Mouse (Mus musculus): ENCODE data around the gene Runx1.

Gene Runx1

GRCm38 (mm10) chr16:92615234-92615799 lies 210.6 kb downstream of the Runx1 start:
- DNase-seq (ENCODE audit: low read depth, low spot score), result no peak

- DNase-seq (ENCODE audit: low read depth, low spot score), result no peak
Observed at GRCm38 (mm10) chr16:92612546-92612945, 213.4 kb downstream of the Runx1 start.

- DNase-seq (ENCODE audit: low read depth, low spot score), result no peak
Observed at GRCm38 (mm10) chr16:92611641-92612149, 214.3 kb downstream of the Runx1 start.

GRCm38 (mm10) chr16:92610464-92610863 lies 215.5 kb downstream of the Runx1 start:
- DNase-seq (ENCODE audit: low read depth, low spot score), result no peak

- peak; percentile 83 for DNase-seq (ENCODE audit: low read depth, low spot score)
Observed at GRCm38 (mm10) chr16:92609717-92610077, 216.3 kb downstream of the Runx1 start.

- DNase-seq (ENCODE audit: low read depth, low spot score), result peak; percentile 93
Observed at GRCm38 (mm10) chr16:92609006-92609716, 216.8 kb downstream of the Runx1 start.

- DNase-seq (ENCODE audit: low read depth, low spot score), result peak; percentile 85
Observed at GRCm38 (mm10) chr16:92608180-92608960, 217.6 kb downstream of the Runx1 start.

GRCm38 (mm10) chr16:92606491-92606965 lies 219.4 kb downstream of the Runx1 start:
- no peak for DNase-seq (ENCODE audit: low read depth, low spot score)

GRCm38 (mm10) chr16:92605606-92606490 lies 220.1 kb downstream of the Runx1 start:
- no peak for DNase-seq (ENCODE audit: low read depth, low spot score)

GRCm38 (mm10) chr16:92602504-92602903 lies 223.4 kb downstream of the Runx1 start:
- DNase-seq (ENCODE audit: low read depth, low spot score), result no peak

- DNase-seq (ENCODE audit: low read depth, low spot score), result no peak
Observed at GRCm38 (mm10) chr16:92601270-92601826, 224.6 kb downstream of the Runx1 start.

GRCm38 (mm10) chr16:92599451-92599850 lies 226.5 kb downstream of the Runx1 start:
- DNase-seq (ENCODE audit: low read depth, low spot score), result no peak

GRCm38 (mm10) chr16:92597655-92598054 lies 228.3 kb downstream of the Runx1 start:
- no peak for DNase-seq (ENCODE audit: low read depth, low spot score)

- no peak for DNase-seq (ENCODE audit: low read depth, low spot score)
Observed at GRCm38 (mm10) chr16:92592207-92592606, 233.7 kb downstream of the Runx1 start.

- no peak for DNase-seq (ENCODE audit: low read depth, low spot score)
Observed at GRCm38 (mm10) chr16:92591783-92592182, 234.2 kb downstream of the Runx1 start.

GRCm38 (mm10) chr16:92587836-92588235 lies 238.1 kb downstream of the Runx1 start:
- DNase-seq (ENCODE audit: low read depth, low spot score), result no peak

- DNase-seq (ENCODE audit: low read depth, low spot score), result no peak
Observed at GRCm38 (mm10) chr16:92581767-92582166, 244.2 kb downstream of the Runx1 start.

- no peak for DNase-seq (ENCODE audit: low read depth, low spot score)
Observed at GRCm38 (mm10) chr16:92580981-92581380, 245.0 kb downstream of the Runx1 start.

- DNase-seq (ENCODE audit: low read depth, low spot score), result no peak
Observed at GRCm38 (mm10) chr16:92578915-92579653, 246.9 kb downstream of the Runx1 start.

- no peak for DNase-seq (ENCODE audit: low read depth, low spot score)
Observed at GRCm38 (mm10) chr16:92577381-92577780, 248.6 kb downstream of the Runx1 start.
